Mouse (Mus musculus) c-Kit-negative CD71-positive TER-119-positive erythroid progenitor cells, embryonic 14.5 days (primary cell): ENCODE results near the gene Rnf213.

Source experiments
- DNase-seq: peaks from one replicate; pipeline ENCODE4 v3.0.0-alpha.2; 2013; ENCODE audit warnings: low read depth, low spot score

Gene Rnf213

DNA sequence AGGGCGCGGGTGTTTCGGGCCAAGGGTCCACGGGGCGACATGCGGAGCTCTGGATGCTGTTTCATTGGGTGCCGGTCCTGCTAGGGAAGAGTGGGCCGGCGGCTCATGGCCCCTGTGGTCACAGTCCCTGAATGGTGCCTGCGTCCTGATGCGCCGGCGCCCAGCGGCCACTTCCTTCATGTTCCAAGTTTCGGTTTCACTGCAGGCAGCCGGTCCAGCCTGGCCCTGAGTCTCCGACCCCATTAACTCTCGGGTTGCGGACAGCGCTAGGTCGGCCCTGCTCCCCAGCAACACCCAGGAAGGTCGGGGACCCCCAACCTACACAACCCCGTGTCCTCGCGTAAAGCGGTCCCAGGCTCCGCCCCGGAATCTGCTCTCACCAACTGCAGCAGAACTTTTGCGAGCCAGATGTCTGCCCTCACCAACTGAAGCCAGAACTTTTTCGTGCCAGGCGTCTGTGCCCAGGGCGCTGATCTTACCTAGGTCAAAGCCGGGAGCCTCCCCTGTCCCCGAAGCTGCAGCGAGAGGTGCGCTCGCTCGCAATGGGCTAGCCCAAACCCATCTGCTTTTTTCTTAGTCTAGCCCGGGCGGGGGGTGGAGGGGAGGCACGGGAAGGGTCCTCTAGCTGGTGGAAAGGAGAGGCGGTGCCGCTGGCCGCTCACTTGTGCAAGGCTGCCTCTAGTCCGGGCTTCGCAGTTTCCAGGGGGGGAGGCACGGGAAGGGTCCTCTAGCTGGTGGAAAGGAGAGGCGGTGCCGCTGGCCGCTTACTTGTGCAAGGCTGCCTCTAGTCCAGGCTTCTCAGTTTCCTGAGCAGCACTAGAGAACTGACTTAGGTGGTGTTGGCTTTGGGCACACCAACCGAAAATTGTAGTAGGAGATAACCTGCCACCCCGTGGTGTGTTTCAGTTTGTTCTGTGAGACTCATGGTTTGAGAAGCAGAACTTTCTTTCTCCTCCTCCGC, 2.3 kb upstream of the Rnf213 start:
- no peak for DNase-seq

DNA sequence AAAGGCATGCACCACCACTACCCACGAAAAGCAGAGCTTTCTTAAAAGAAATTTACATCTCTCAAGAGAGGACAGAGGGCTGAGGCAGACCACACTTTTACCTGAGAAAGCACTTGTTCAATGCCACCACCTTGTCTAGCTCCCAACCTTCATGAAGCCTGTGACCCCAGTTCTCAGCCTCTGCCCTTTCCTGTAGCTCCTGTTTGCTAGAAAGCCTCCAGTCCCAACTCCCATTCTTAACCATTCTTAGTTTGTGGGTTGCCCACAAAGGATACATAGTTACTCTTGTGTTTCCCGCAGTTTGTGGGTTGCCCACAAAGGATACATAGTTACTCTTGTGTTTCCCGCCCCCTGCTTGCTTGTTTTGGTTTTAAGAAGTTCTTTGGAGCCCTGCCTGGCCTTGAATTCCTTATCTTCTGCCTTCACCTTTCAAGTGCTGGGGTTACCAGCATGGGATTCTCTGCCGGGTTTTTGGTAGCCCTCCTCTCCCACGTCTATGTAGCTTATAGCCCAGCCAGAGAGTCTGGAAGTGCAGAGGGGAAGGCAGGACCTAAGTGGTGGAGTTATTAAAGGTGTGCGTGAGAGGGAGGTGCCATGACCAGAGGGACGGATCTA, 1.4 kb upstream of the Rnf213 start:
- no peak for DNase-seq

DNA sequence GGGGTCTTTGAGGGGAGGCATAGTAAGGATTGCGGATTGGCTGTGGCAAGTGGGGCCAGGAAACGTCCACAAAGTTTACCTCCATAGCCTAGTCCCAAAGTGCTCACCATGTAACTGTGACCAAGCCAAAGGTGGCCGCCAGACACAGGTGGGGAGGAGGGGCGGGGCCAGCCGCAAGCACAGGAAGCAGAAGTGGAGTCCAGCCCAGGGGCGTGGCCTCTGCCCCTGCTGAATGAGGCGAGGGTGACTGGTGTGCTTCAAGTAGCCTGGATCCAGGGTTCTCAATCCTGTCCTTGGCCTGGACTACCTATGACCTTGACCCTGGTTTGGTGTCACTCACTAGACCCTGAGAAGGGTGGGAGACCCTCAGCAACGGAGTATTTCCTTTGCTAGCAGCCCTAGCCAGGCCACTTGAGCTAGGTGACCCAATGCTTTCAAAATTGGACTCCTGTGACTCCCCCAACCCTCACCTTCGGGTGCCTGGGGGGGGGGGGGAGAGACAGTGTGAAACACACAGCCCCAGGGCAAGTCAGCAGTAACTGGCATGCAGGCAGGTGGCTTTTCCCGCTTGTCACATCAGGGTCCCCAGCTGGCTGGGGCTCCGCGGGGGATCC, 792 bp upstream of the Rnf213 start:
- peak; percentile 49 for DNase-seq

DNA sequence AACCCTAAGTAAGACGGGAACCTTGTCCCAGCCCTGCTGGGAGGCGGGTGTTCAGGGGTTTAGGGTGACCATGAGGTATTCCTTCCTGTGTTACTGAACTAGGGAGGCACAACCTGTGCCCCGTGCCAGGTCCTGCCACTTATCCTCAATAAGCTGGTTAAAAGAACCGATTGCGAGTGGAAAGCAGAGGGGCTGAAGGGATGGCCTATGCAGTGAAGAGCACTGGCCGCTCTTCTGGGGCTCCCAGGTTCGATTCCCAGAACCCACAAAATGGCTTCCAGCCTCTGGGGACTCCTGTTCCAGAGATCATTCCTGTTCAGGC, 544 bp downstream of the Rnf213 start:
- DNase-seq, result no peak

DNA sequence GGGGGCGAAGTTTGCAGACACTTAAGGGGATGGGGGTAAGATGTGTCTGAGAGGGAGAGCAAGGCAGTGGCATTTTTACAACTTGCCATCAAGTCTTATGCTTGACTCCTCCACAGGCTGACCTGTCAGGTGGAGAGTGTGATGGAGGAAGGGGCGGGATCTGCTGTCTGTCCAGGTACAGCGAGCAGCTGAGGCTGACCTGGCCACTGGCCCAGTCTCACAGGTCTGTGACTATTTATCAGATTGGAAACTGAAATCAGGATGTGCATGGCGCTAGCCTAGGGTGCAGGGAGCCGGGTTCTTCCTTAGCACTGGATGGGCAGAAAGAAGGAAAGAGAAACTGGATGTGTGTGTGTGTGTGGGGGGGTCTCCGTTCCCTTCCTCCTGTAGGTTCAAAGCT, 1.3 kb downstream of the Rnf213 start:
- DNase-seq, result no peak

DNA sequence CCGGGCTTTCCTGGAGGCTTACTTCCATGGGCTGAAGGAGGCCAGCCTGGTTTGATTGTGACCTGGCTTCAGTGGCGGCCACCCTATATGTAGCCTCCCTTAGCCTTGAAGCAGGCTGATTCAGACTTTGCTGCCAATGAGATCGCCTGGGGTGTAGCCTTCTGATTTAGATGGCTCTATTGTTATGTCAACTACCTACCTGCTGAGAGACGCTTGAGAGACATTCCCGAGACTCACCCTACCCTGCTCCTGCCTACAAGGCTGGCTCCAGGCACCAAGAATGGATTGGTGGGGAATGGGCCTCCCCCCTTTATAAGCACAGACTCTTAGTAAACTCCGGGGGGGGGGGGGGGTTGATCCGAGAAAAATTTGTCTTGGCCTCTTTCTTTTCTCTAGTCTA, 2.5 kb downstream of the Rnf213 start:
- no peak for DNase-seq

DNA sequence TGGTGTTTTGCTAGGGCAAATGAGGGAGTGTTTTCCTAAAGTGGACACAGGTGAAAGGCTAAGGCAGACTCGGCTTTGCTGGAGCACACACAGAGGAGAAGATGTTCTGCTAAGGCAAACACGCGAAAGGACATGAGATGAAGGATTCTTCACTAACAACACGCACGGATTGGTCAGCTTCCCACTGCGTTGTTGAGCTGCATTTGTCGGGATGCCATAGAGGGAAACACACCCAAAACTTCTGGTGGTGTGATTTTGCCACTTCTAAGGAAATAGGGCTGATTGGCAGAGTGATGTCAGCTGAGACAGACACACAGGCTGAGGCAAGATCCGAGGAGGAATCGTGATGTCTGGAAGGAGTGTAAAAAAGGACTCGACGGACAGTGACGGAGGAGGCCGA, 3.0 kb downstream of the Rnf213 start:
- DNase-seq, result no peak

DNA sequence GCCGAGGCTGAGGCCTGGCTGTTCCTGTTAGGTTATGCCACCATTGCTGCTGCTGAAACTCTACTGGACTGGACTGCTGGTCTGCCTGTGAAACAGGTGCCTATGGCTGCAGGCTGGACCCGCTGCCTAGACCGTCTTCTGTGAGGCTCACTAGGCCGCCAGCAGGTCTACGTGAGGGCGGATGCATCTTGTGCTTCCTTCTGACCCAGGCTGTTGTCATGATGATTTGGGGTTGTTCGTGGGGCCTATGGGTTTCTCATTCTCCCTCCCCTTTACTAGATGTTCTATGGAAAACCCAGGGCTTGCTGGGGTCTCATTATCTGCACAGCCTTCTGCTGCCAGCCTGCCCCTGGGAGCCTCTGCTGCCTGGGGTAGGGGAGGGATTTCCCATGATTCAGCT, 3.6 kb downstream of the Rnf213 start:
- no peak for DNase-seq

DNA sequence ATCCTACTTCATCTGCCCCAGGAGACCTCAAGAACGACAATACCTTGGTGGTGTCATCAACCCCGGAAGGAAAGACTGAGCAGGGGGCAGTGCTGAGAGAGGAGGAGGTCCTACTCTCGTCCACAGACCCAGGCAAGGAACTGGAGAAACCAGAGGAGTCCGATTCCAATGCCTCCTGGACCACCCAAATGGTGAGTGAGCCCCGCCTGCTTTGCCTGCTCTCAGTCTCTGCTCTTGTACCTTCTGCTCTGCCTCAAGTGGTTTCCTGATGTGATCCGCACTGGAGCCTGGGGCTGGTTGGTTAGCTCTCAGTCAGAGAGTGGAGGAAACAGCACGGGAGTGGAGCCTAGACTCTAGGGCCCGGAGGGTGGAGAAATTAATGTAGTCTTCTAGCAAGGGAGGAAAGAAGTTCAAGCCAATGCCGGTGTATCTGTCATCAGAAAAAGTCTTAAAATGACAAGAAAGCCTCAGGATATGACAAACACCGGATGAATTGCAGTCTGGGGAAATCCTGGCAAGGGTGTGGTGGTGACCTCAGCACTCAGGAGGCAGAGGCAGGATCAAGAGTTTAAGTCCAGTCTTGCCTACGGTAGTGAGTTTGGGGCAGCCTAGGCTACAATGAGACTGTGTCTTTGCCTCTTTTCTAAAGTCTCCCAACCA, 9.7 kb downstream of the Rnf213 start:
- DNase-seq, result no peak

DNA sequence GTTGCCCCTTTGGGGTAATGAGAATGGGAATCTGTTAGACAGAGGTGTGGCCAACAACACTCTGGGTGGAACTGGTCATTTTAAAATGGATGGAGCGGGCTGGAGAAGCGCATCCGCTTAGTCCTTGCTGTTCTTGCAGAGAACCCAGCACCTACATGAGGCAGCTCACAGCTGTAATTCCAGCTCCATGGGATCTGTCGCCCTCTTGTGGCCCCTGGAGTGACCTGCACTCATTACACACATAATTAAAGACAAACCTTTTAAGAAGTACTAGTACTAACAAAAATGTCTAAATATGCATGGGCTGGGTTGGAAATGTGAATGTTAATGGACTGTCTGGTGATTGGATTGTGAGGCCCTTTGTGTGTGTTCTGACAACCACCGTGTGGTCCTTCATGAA, 11.7 kb downstream of the Rnf213 start:
- peak; percentile 32 for DNase-seq

DNA sequence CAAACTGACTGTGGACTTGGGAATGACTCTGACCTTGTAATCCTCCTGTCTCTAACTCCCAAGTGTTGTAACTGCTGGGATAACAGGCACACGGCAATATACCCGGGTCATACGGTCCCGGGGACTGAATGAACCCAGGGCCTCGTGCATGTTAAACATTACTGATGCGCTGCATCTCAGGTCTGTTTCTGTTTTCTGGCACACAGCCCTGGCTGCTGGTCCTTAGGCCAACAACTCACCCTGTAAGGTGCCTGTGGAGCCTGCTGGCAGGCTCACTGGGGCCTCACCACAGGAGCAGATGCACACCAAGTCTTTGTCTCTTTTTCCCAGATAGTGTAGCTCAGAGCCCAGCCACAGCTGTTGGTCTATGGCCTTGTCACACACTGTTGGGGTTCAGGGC, 14.5 kb downstream of the Rnf213 start:
- no peak for DNase-seq

DNA sequence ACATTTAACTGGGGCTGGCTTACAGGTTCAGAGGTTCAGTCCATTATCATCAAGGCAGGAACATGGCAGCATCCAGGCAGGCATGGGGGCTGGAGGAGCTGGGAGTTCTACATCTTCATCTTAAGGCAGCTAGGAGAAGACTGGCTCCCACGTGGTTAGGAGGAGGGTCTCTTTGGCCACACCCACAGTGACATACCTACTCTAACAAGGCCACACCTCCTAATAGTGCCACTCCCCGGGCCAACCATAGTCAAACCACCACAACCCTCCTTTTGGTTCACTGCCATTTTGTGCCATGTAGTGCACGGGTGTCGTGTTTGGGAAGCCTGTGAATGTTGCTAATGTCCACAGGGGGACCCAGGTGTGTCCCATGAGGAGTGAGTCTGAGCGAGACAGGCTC, 15.1 kb downstream of the Rnf213 start:
- no peak for DNase-seq

DNA sequence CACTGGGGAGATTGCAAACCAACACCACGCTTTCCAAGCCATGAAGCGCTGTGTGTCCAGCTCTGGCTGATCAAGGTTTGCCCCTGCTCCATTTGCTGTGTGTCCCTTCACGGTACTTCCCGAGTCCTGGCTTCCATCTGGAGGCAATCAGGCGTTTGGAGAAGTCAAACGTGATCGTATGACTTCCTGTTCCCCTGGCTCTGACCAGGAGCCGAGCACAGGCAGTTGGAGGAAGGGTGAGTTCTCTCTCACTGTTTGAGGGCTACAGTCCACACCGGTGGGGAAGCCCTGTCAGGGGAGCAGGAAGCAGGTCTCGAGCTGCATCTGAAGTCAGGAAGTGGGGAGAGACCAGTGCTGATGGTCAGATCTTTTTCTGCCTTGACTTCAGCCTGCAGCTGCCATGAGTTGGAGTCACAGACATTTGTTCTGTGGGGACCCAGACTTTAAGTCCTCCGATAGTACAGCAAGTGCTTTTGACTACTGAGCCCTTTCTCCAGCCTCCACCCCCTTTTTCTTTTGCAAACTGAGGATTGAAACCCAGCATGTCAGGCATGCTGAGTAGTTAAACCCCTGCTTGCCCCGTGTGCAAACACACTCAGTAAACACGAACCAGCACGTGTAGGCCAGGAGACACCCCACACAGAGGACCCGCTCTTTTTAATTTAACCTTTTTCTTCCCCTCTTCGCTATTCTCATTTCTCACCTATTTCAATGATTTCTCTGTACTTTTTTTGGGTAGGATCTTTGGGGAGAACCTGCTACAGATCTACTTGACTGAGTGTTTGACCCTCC, 26.6 kb downstream of the Rnf213 start:
- DNase-seq, result no peak

DNA sequence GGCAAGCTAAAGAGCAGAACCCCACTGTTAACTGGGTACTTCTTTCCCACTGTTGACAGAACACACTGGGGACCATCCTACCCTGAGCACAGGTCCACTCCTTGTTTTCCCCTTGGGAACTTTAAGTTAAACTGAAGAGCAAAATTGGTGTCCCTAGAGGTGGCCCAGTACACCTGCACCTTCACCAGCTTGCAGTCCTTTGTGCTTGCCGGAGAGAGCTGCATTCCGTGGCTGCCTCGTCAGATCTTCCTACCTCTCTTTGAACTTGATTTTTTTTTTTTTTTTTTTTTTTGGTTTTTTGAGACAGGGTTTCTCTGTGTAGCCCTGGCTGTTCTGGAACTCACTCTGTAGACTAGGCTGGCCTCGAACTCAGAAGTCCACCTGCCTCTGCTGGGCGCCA, 27.5 kb downstream of the Rnf213 start:
- no peak for DNase-seq

DNA sequence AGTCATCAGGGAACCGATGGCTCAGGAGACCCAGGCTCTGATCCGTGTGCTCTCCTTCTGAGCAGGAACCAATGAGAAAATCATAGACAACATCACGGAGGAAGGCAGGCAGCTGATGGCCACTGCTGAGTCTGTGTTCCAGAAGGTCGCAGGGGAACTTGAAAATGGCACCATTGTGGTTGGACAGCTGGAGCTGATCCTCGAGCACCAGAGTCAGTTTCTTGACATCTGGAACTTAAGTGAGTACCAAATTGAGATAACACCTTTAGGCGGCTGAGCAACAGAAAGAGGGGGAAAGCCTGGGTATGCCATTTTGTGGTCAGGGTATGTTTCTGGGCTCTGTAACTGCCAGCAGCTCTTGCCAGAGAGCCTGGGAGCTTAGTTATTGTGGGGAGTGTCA, 34.5 kb downstream of the Rnf213 start:
- no peak for DNase-seq

DNA sequence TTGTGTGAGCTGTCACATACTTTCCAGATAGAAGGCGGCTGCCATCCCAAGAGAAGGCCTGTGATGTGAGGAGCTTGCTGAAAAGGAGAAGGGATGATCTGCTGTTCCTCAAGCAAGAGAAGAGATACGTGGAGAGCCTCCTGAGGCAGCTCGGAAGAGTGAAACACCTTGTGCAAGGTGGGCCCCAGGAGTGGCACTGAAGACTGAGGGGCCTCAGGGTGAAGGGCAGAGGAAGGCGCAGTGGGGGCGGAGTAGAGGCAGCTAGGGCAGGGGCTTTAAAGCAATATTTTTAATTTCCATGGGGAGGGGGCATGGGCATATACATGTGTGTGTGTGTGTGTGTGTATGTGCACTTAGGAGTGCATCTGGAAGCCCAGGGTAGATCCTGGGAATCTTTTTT, 35.1 kb downstream of the Rnf213 start:
- DNase-seq, result no peak

DNA sequence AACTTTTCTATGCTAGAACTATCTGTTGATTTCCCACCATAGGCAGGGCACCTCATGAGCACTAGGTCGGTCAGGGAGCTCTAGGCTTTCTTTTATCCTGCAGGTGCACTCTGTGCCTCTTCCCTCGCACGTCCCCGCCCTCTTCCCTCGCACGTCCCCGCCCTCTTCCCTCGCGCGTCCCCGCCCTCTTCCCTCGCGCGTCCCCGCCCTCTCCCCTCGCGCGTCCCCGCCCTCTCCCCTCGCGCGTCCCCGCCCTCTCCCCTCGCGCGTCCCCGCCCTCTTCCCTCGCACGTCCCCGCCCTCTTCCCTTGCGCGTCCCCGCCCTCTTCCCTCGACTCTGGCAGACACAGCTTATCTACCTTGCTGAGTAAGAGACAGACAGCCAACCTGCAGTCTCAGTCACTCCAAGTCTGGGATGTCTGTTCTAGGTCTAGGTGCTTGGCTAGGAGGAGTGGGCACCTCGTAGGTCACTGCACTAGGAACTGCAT, 35.8 kb downstream of the Rnf213 start:
- peak; percentile 64 for DNase-seq

DNA sequence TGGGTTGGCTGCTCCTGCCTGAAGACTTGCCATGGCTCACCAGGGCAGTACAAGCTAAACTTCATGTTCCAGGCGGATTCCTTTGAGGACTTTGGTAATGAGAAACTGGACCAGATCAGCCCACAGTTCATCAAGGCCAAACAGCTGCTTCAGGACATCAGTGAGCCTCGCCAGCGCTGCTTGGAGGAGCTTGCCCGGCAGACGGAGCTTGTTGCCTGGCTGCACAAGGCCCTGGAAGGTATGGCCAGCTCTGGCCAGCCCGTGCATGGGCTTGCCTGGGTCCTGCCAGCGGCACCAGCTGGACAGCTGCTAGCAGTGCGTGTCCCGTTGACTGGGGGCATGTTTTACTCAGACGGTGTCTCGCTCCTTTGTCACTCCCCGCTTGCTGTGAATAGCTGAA, 38.6 kb downstream of the Rnf213 start:
- no peak for DNase-seq

DNA sequence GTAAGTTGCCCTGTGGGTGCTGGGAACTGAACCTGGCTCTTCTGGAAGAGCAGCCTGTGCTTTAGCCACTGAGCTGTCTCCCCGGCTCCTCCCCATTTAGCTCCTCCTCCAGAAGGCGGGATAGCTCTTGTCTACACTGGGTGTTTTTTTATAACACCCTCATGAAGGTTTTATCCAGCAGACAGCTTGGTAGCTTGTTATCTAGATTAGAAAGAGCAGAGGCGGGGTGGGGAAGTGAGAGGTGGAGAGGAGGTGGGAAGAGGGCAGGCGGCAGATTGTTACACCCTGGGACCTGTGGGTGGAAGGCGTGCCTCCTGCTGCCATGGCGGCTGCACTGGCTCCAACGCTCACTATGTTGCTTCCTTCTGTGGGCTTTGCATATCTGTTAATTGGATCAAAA, 39.8 kb downstream of the Rnf213 start:
- peak; percentile 15 for DNase-seq

DNA sequence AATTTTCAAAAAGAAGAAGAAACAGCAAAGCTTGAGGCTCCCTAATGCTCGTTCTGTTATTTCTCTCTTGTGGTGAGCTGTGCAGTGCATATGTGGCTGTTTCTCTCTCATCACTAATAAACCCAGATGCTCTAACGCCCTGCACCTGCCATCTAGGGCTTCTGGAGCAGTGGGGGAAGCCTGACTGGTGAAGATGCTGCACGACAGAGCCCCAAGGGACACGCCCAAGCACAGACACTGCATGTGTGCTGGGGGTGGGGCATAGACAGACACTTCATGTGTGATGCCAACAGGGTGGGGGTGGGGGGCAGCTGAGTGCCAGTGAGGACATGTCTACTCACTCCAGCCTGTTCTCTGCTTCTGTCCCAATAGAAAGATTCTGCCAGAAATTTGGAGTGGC, 41.4 kb downstream of the Rnf213 start:
- no peak for DNase-seq
